Mouse (Mus musculus): ENCODE data around the gene Tas2r134.

Gene Tas2r134

DNA sequence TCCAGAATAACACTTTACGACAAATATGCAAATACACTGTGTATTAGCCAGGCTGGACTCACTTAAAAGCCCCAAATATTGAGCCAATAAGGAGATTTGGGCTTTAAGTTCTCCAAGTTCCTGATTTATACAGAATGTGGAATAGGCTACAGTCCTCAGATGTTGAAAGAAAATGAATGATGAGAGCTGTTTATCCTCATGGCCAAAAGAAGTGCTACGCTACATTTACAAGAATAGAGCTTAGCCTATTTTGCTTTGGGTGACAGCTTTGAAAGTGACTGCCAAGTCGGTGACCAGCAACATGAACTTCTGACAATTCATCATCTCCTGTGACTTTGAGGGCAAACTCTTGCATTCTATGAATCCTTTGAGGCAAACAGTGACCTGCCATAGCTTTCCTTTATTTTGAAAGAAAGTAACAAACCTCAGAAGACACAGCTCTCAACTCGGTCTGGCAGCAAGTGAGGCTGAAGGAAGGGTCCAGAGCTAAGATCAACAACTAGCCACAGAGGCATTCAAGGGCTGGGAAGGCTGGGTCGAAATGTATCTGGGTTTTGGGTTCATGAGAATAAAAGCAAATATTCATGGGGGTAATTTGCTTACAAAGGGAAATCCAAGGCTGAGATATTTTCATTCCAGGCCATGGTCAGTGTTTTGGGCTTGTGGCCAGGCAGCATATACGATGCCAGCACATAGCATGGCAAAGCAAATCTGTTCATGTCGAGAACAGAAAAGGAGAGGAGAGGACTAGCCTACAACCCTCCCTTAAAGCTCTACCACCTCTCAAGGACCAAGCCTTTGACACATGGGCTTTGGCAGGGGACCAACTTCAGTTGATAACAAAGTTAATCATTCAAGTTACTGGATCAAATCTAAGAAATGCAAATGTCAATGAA is 16.2 kb downstream of the Tas2r134 start:
- POLR2A ChIA-PET = no interaction called here
- CTCF ChIA-PET = interaction anchor here in 1 of 4 experiments (0.6 kb wide), 1 partner anchor 12 kb away, joined by 11 read pairs; no protein-coding TSS in a partner anchor

DNA sequence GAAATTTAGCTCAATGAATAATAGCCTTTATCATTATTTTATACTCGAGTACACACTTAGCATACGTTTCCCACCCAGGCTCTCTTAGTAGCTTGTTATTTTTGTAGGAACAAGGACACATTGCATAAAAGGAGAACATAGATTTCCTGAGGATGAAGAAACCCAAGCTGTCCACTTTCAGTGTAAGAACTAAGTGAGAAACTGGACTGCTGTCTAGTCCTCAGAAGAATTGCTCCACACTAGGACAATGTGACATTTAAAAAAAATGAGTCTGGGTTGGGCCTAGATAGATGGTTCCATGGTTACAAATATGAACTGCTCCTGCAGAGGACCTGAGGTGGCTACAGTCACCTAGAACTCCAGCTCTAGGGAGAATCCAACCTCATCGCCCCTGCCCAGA is 20.7 kb downstream of the Tas2r134 start:
- ChIA-PET CTCF (interaction anchor here in 1 of 4 experiments (0.6 kb wide), 1 partner anchor 22 kb away, joined by 4 read pairs; no protein-coding TSS in a partner anchor), POLR2A (no interaction called here)

DNA sequence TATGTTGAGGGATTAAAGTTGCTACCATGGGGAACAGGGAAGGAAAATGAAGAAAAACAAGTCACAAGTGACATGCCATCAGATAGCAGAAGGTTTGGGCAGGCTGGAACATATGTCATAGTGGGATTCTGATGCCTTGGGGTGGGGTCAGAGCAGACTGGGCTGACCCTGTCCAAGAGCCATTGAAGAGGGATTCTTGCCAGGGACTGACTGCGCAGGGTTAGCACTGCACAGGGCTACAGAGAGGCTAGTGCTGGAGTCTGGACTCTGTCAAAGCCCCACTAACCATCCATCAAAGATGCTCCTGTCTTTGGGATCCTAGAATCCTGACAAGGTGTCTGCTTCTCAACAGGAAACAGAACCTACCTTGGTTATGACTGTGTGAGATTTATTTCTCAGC is 22.6 kb downstream of the Tas2r134 start:
- POLR2A ChIA-PET = no interaction called here
- CTCF ChIA-PET = no interaction called here

DNA sequence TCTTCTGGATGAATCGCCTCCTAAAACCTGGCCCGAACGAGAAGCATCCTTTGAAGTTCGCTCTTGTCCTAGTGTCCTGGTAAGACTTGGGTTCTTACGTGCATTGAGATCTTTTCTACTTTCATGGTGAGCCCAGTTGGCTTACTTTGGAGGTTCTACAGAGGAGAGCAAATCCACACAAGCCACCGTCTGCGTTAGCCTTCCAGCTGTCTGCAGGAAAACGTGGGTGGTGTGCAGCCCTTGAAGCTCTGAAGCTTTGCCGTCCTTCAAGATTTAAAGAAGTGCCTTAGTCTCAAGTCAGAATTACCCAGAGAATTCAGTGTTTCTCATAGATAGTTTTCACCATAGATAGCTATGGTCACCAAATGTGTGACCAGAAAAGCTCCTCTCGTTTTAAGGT is 24.8 kb downstream of the Tas2r134 start:
- ChIA-PET CTCF (no interaction called here), POLR2A (no interaction called here)

DNA sequence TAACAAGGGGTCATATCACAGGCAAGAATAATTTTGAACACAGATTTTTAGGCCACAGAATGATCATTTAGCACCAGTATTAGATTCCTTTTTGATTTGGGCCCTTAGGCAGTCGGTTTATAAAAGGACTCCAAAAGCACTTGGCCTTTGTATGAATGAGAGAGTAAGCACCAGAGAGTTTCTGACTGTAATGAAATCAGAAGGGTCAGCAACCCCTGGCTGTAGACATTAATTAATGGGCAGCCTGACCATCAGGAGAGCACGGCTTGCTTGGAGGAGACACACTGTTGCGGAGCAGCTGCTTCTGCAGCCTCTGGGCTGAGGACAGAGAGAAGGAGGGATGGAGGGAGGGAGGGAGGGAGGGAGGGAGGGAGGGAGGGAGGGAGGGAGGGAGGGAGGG is 30.4 kb downstream of the Tas2r134 start:
- ChIA-PET POLR2A (no interaction called here), CTCF (interaction anchor here in 1 of 4 experiments (0.5 kb wide), 1 partner anchor 1660 kb away, joined by 4 read pairs; no protein-coding TSS in a partner anchor)

DNA sequence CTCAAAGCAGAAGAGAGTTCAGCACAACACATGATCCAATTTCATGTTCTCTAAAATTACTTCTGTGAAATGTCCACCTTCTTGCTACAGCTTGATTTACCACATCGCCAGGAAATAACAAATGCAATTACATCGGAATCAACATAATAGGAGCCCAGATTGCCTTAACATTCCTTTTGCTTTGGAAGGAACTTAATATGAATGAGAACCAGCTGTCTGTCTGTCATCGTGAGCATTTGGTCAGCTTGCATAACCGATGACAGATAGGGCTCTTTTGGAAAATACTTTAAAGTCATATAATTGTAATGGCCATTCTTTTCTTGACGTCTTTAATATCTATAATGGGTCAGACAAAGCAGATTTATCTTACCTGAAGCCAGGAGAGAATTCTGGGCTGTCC is 31.0 kb downstream of the Tas2r134 start:
- POLR2A ChIA-PET = no interaction called here

DNA sequence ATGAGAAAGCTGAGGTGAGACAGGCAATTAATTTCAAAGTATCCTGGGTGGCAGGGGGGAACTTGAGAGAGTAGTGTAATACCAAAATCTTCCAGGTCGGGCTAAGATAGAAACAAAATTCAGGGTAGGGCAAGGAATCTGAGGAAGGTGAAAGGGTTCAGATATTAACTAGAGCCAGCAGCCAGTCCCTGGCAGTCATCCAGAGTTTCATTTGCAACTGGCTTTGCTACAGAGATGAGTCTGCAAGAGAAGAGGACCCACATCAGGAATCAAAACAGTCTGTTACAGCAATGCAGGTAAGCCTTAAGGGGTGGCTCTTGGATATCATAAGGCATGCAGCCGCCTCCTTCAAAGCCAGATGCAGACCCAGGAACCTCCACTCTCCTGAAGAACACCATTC is 47.0 kb downstream of the Tas2r134 start:
- ChIA-PET CTCF (no interaction called here), POLR2A (no interaction called here)

More for the DNA sequence above, 31.0 kb downstream of the Tas2r134 start:
- CTCF ChIA-PET = interaction anchor here in 1 of 4 experiments (0.5 kb wide), 1 partner anchor 1659 kb away, joined by 4 read pairs; no protein-coding TSS in a partner anchor
